Mouse (Mus musculus): Measurements from ENCODE around the gene Smarcc2.

DNA sequence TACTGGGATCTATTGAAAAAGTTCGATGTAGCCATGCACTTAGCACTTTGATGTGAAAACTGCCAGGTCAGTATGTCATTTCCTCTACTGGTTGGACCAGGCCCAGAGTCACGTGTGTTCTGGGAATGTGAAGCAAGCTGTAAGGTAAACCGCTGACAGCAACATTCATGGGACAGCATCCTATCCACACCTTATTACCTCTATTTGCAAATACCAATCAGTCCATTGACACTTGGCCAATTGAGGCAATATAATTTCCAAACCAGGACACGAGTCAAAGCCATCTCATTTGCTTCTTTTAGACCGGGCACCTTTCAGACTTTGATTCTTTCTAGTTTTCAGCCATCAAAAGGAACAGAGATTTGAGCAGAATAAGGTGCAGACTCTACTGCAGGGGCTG is 30.0 kb upstream of the Smarcc2 start:
- no peak for TF ChIP-seq POLR2A (IDR thresholded peaks at IDR 0.05; ENCODE audit: borderline replicate concordance, control insufficient read depth, low read depth, low read length)
- TF ChIP-seq CTCF (IDR thresholded peaks at IDR 0.05; ENCODE audit: control insufficient read depth, insufficient read depth, low read length): no peak

Data from bone marrow, adult 2 months (tissue).